Mouse (Mus musculus): ENCODE measurements around the gene Neurl2. TPM values are rescaled to one million over a fixed set of nuclear protein-coding genes. Genes with fewer than 3 reads are reported as not detected.
"Not testable (repeated sequence)": the region's sequence is repeated elsewhere in the genome, so short reads cannot be mapped to it uniquely, and the experiment has no call there.

The Neurl2 gene
- polyA plus RNA-seq, 2 experiments, result 0.70 to 1.0 TPM

- WGBS (ENCODE audit: insufficient replicate concordance), result 40% methylated on average over 6 of the region's 6 CpGs
- no peak overlapping the region for H3K9ac ChIP-seq (replicated peaks)
- H3K9me3 ChIP-seq (ENCODE audit: control insufficient read depth, low read length), result no peaks in the 10 kb centered on the region; the same call in 1 of the 2 replicates
- no peak overlapping the region for H3K4me3 ChIP-seq (ENCODE audit: insufficient read depth in 1 of 2, low read depth in 2 of 2, low read length in 2 of 2)
- H3K36me3 ChIP-seq (replicated peaks; ENCODE audit: control insufficient read depth, insufficient read depth, low read depth), result no peaks in the 10 kb centered on the region
- H3K4me1 ChIP-seq (replicated peaks; ENCODE audit: control insufficient read depth in 2 of 2, insufficient read depth in 2 of 2, low read length in 1 of 2), result peaks cover 0 to 8% of the 10 kb centered on the region in 2 experiments; a peak in 2 of 4 replicates
- no peak overlapping the region for H3K4me2 ChIP-seq (ENCODE audit: low read depth)
- TF ChIP-seq CTCF (IDR thresholded peaks at IDR 0.05; ENCODE audit: low read depth), result no peak
- TF ChIP-seq EP300 (IDR thresholded peaks at IDR 0.05; ENCODE audit: low read depth), result no peak
- no peak overlapping the region for H3K27ac ChIP-seq
- DNase-seq (ENCODE audit: low read depth in 3 of 3, low spot score in 3 of 3) (no peak), ATAC-seq (ENCODE audit: insufficient read depth) (no peak)
- no peaks in the 10 kb centered on the region for H3K27me3 ChIP-seq (ENCODE audit: control insufficient read depth, insufficient read depth, low read length)
Measured at GRCm38 (mm10) chr2:164871602-164872303, 38.5 kb upstream of the Neurl2 start.

- DNase-seq (ENCODE audit: low read depth in 3 of 3, low spot score in 3 of 3) (no peak), ATAC-seq (ENCODE audit: insufficient read depth) (no peak)
- Histone ChIP-seq H3K4me2 (ENCODE audit: low read depth) (no peak overlapping the region), H3K4me1 (replicated peaks; ENCODE audit: control insufficient read depth in 2 of 2, insufficient read depth in 2 of 2, low read length in 1 of 2) (peaks cover 0 to 14% of the 10 kb centered on the region in 2 experiments; a peak in 2 of 4 replicates), H3K27me3 (ENCODE audit: control insufficient read depth, insufficient read depth, low read length) (no peaks in the 10 kb centered on the region), H3K9ac (replicated peaks) (no peak overlapping the region), H3K36me3 (replicated peaks; ENCODE audit: control insufficient read depth, insufficient read depth, low read depth) (no peaks in the 10 kb centered on the region), H3K9me3 (ENCODE audit: control insufficient read depth, low read length) (no peaks in the 10 kb centered on the region; the same call in 1 of the 2 replicates), H3K4me3 (ENCODE audit: insufficient read depth in 1 of 2, low read depth in 2 of 2, low read length in 2 of 2) (no peak overlapping the region), H3K27ac (no peak overlapping the region)
- TF ChIP-seq CTCF (IDR thresholded peaks at IDR 0.05; ENCODE audit: low read depth) (no peak), EP300 (IDR thresholded peaks at IDR 0.05; ENCODE audit: low read depth) (no peak)
- 28% methylated on average over 7 of the region's 7 CpGs for WGBS (ENCODE audit: insufficient replicate concordance)
Measured at GRCm38 (mm10) chr2:164868491-164868890, 35.2 kb upstream of the Neurl2 start.

GRCm38 (mm10) chr2:164867566-164867965, 34.3 kb upstream of the Neurl2 start:
- H3K27me3 ChIP-seq (ENCODE audit: control insufficient read depth, insufficient read depth, low read length), result no peaks in the 10 kb centered on the region
- H3K9me3 ChIP-seq (ENCODE audit: control insufficient read depth, low read length), result no peaks in the 10 kb centered on the region; the same call in 1 of the 2 replicates
- DNase-seq (ENCODE audit: low read depth in 3 of 3, low spot score in 3 of 3) (no peak), ATAC-seq (ENCODE audit: insufficient read depth) (no peak)
- H3K9ac ChIP-seq (replicated peaks), result no peak overlapping the region
- H3K36me3 ChIP-seq (replicated peaks; ENCODE audit: control insufficient read depth, insufficient read depth, low read depth), result no peaks in the 10 kb centered on the region
- H3K4me2 ChIP-seq (ENCODE audit: low read depth), result no peak overlapping the region
- H3K27ac ChIP-seq, result no peak overlapping the region
- peaks cover 0 to 14% of the 10 kb centered on the region in 2 experiments; a peak in 2 of 4 replicates for H3K4me1 ChIP-seq (replicated peaks; ENCODE audit: control insufficient read depth in 2 of 2, insufficient read depth in 2 of 2, low read length in 1 of 2)
- H3K4me3 ChIP-seq (ENCODE audit: insufficient read depth in 1 of 2, low read depth in 2 of 2, low read length in 2 of 2), result no peak overlapping the region
- TF ChIP-seq CTCF (IDR thresholded peaks at IDR 0.05; ENCODE audit: low read depth) (peak; percentile 82), EP300 (IDR thresholded peaks at IDR 0.05; ENCODE audit: low read depth) (no peak)
- WGBS (ENCODE audit: insufficient replicate concordance), result 89% methylated on average over 7 of the region's 7 CpGs

GRCm38 (mm10) chr2:164866741-164867551, 33.7 kb upstream of the Neurl2 start:
- TF ChIP-seq EP300 (IDR thresholded peaks at IDR 0.05; ENCODE audit: low read depth), result no peak
- no peak for TF ChIP-seq CTCF (IDR thresholded peaks at IDR 0.05; ENCODE audit: low read depth)
- Histone ChIP-seq H3K4me1 (replicated peaks; ENCODE audit: control insufficient read depth in 2 of 2, insufficient read depth in 2 of 2, low read length in 1 of 2) (peaks cover 0 to 14% of the 10 kb centered on the region in 2 experiments; a peak in 2 of 4 replicates), H3K27ac (no peak overlapping the region), H3K9ac (replicated peaks) (no peak overlapping the region), H3K36me3 (replicated peaks; ENCODE audit: control insufficient read depth, insufficient read depth, low read depth) (no peaks in the 10 kb centered on the region), H3K27me3 (ENCODE audit: control insufficient read depth, insufficient read depth, low read length) (no peaks in the 10 kb centered on the region), H3K4me3 (ENCODE audit: insufficient read depth in 1 of 2, low read depth in 2 of 2, low read length in 2 of 2) (no peak overlapping the region), H3K4me2 (ENCODE audit: low read depth) (no peak overlapping the region), H3K9me3 (ENCODE audit: control insufficient read depth, low read length) (no peaks in the 10 kb centered on the region; the same call in 1 of the 2 replicates)
- DNase-seq (ENCODE audit: low read depth in 3 of 3, low spot score in 3 of 3) (no peak), ATAC-seq (ENCODE audit: insufficient read depth) (peak; percentile 36; the same call in 1 of the 2 replicates)
- WGBS (ENCODE audit: insufficient replicate concordance), result 47% methylated on average over 16 of the region's 16 CpGs

GRCm38 (mm10) chr2:164864593-164864992, 31.3 kb upstream of the Neurl2 start:
- Histone ChIP-seq H3K4me2 (ENCODE audit: low read depth) (no peak overlapping the region), H3K9ac (replicated peaks) (no peak overlapping the region), H3K27ac (no peak overlapping the region), H3K4me1 (replicated peaks; ENCODE audit: control insufficient read depth in 2 of 2, insufficient read depth in 2 of 2, low read length in 1 of 2) (peaks cover 0 to 14% of the 10 kb centered on the region in 2 experiments; a peak in 2 of 4 replicates), H3K27me3 (ENCODE audit: control insufficient read depth, insufficient read depth, low read length) (peaks cover 2% of the 10 kb centered on the region; the same call in 1 of the 2 replicates), H3K4me3 (ENCODE audit: insufficient read depth in 1 of 2, low read depth in 2 of 2, low read length in 2 of 2) (no peak overlapping the region), H3K36me3 (replicated peaks; ENCODE audit: control insufficient read depth, insufficient read depth, low read depth) (no peaks in the 10 kb centered on the region), H3K9me3 (ENCODE audit: control insufficient read depth, low read length) (no peaks in the 10 kb centered on the region; the same call in 1 of the 2 replicates)
- TF ChIP-seq EP300 (IDR thresholded peaks at IDR 0.05; ENCODE audit: low read depth), result no peak
- no peak for TF ChIP-seq CTCF (IDR thresholded peaks at IDR 0.05; ENCODE audit: low read depth)
- 24% methylated on average over 4 of the region's 4 CpGs for WGBS (ENCODE audit: insufficient replicate concordance)
- ATAC-seq (ENCODE audit: insufficient read depth) (no peak), DNase-seq (ENCODE audit: low read depth in 3 of 3, low spot score in 3 of 3) (no peak)

- Histone ChIP-seq H3K27me3 (ENCODE audit: control insufficient read depth, insufficient read depth, low read length) (peaks cover 11% of the 10 kb centered on the region), H3K4me1 (replicated peaks; ENCODE audit: control insufficient read depth in 2 of 2, insufficient read depth in 2 of 2, low read length in 1 of 2) (peaks cover 0 to 14% of the 10 kb centered on the region in 2 experiments; a peak in 2 of 4 replicates)
- WGBS (ENCODE audit: insufficient replicate concordance), result 87% methylated on average over 7 of the region's 9 CpGs
- not testable (repeated sequence) for H3K4me2 ChIP-seq (ENCODE audit: low read depth); H3K9me3 ChIP-seq (ENCODE audit: control insufficient read depth, low read length); H3K27ac ChIP-seq; H3K36me3 ChIP-seq (replicated peaks; ENCODE audit: control insufficient read depth, insufficient read depth, low read depth); H3K9ac ChIP-seq (replicated peaks); ATAC-seq (ENCODE audit: insufficient read depth); DNase-seq (ENCODE audit: low read depth in 3 of 3, low spot score in 3 of 3); H3K4me3 ChIP-seq (ENCODE audit: insufficient read depth in 1 of 2, low read depth in 2 of 2, low read length in 2 of 2)
Measured at GRCm38 (mm10) chr2:164863411-164863810, 30.2 kb upstream of the Neurl2 start.

All from liver, embryonic 14.5 days (tissue).